Mouse (Mus musculus) midbrain, embryonic 16.5 days (tissue): ENCODE measurements at regions not wholly inside any gene's neighbourhood (a gene's known extent, or its start where the extent isn't known, plus 50 kb on each side); places are given as distances from the start of the nearest gene placed in this dataset.

ENCODE experiments used
- ATAC-seq: fragments of 200-750 bp; cut with Nextera tagmentation; 2 replicates; pipeline ENCODE4 v1.8.0; 2017; ENCODE audit warnings: moderate TSS enrichment
- H3K27ac ChIP-seq: fragments of 300-500 bp; sonication (generic); 2 replicates; pipeline ENCODE4 v1.5.1; 2014; ENCODE audit warnings: mild to moderate bottlenecking, low read length, mixed read lengths
- H3K27me3 ChIP-seq: fragments of 300-500 bp; sonication (generic); 2 replicates; pipeline ENCODE4 v1.6.1; 2014; ENCODE audit warnings: low read depth, low read length, mixed read lengths; ENCODE audit not compliant: control insufficient read depth, insufficient read depth
- H3K36me3 ChIP-seq: fragments of 300-500 bp; sonication (generic); 2 replicates; pipeline ENCODE4 v1.6.1; 2014; ENCODE audit warnings: mild to moderate bottlenecking, low read length, moderate library complexity, mixed read lengths; ENCODE audit not compliant: control insufficient read depth, insufficient read depth
- H3K4me1 ChIP-seq: fragments of 300-500 bp; sonication (generic); 2 replicates; pipeline ENCODE4 v1.6.1; 2014; ENCODE audit warnings: mild to moderate bottlenecking, low read length, mixed read lengths; ENCODE audit not compliant: control insufficient read depth, insufficient read depth
- H3K4me2 ChIP-seq: fragments of 300-500 bp; sonication (generic); 2 replicates; pipeline ENCODE4 v1.6.1; 2014; ENCODE audit warnings: mild to moderate bottlenecking, low read length, mixed read lengths
- H3K4me3 ChIP-seq: fragments of 300-500 bp; sonication (generic); 2 replicates; pipeline ENCODE4 v1.5.1; 2014; ENCODE audit warnings: low read depth, mild to moderate bottlenecking, low read length, moderate library complexity, mixed read lengths
- H3K9ac ChIP-seq: fragments of 300-500 bp; sonication (generic); 2 replicates; pipeline ENCODE4 v1.6.1; 2014; ENCODE audit warnings: low read depth, low read length, mixed read lengths
- H3K9me3 ChIP-seq: fragments of 300-500 bp; sonication (generic); replicated peaks from 2 replicates; pipeline ENCODE4 v1.6.1; 2014; ENCODE audit warnings: mild to moderate bottlenecking, low read length, mixed read lengths; ENCODE audit not compliant: control insufficient read depth, poor library complexity, severe bottlenecking
- WGBS: fragments of 180-500 bp; shearing (Covaris S2); extraction: QIAGEN DNeasy Blood & Tissue Kit; methylation state at CpG from one replicate; pipeline ENCODE4 v1.1.7; 2014; 5-methylcytosine and 5-hydroxymethylcytosine counted together

DNA sequence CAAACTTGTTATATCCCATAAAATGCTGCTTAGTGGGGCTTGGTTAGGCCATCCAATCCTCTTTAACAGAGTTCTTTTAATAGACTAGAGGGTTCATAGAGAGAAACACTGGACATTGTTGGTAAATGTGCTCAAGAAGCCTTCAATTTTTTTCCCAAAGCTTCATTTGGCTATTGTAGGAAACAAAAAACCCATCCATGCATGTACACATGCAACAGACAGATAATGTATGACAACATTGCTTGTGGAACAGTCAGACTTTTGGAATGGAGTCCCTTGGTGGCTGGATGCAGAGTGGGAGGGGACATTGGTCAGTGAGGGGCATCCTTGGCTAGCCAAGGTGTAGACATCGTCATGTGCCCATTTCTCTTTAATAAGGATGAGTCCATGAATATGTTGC is 588.8 kb upstream of the Nrp1 start:
- Histone ChIP-seq H3K9ac (no peak overlapping the region), H3K4me2 (no peak overlapping the region), H3K9me3 (no peaks in the 10 kb centered on the region; the same call in 1 of the 2 replicates), H3K27ac (no peak overlapping the region), H3K27me3 (no peaks in the 10 kb centered on the region), H3K4me3 (no peak overlapping the region), H3K36me3 (no peaks in the 10 kb centered on the region), H3K4me1 (peaks cover 4% of the 10 kb centered on the region)
- no peak for ATAC-seq
- 96% methylated on average over 1 of the region's 1 CpGs for WGBS

DNA sequence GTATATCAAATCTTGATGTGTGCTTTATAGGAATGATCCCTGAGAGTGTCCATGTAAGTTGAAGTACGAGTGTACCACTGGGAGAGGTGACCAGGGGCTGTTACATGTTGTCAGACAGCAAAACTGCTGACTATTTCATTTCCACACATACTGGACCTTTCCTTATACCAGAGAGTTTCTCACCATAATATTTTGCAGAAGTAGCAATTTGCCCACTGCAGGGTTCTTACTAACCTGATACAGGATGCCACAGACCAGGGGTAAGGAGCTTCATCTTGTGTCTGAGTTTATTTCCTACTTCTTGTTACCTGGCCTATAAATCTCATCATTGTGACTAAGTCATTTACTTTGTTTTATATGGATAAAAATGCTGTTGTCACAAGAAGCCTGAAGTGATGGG is 586.6 kb upstream of the Nrp1 start:
- H3K36me3 ChIP-seq: no peaks in the 10 kb centered on the region
- peaks cover 15% of the 10 kb centered on the region for H3K4me1 ChIP-seq
- no peak overlapping the region for H3K27ac ChIP-seq
- H3K4me3 ChIP-seq: no peak overlapping the region
- no peak overlapping the region for H3K9ac ChIP-seq
- H3K27me3 ChIP-seq: no peaks in the 10 kb centered on the region
- H3K4me2 ChIP-seq: no peak overlapping the region
- no peaks in the 10 kb centered on the region; the same call in 1 of the 2 replicates for H3K9me3 ChIP-seq
- 61% methylated on average over 1 of the region's 1 CpGs for WGBS
- no peak for ATAC-seq

DNA sequence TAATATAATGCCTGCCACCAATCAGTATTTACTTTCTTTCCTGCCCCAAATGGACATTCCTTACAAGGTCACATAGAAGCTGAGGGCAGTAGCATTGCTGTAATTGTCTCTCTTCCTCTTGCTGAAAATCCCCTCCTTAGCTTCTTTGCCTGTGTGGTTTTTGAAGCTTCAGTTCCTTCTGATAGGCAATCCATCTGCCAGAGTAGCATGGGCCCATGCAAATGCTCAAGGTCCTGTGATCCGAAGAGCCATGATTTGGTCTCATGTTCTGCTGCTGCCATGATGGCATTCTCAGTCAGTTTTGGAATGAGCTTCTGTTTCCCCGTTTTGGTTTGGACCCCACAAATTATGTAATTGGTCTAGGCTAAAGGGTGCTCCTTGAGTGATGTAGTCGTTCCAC is 586.0 kb upstream of the Nrp1 start:
- Histone ChIP-seq H3K9ac (no peak overlapping the region), H3K9me3 (no peaks in the 10 kb centered on the region; the same call in 1 of the 2 replicates), H3K27me3 (no peaks in the 10 kb centered on the region), H3K4me2 (no peak overlapping the region), H3K27ac (no peak overlapping the region), H3K4me1 (peaks cover 15% of the 10 kb centered on the region), H3K4me3 (no peak overlapping the region), H3K36me3 (no peaks in the 10 kb centered on the region)
- 96% methylated on average over 3 of the region's 3 CpGs for WGBS
- ATAC-seq: no peak

DNA sequence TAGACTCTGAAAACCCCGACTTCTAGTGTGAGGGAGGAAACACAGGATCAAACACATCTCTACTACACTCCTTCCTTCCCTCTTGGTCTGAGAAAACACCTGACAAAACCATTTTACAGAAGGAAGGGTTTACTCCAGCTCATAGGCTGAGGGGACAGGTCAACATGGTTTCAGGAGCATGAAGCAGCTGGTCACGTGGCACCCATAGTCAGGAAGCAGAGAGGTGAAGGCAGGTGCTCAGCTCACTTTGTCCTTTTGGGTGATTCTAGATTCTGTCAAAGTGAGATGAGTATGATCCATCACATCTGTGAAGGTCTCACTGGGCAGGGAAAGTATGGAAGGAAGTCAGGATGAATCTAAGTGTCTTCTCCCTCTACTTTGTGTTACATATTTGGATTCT is 585.5 kb upstream of the Nrp1 start:
- 96% methylated on average over 2 of the region's 2 CpGs for WGBS
- no peak overlapping the region for H3K4me3 ChIP-seq
- no peak overlapping the region for H3K4me2 ChIP-seq
- H3K9me3 ChIP-seq: no peaks in the 10 kb centered on the region; the same call in 1 of the 2 replicates
- H3K27me3 ChIP-seq: no peaks in the 10 kb centered on the region
- no peak overlapping the region for H3K27ac ChIP-seq
- ATAC-seq: no peak
- peaks cover 15% of the 10 kb centered on the region for H3K4me1 ChIP-seq
- no peaks in the 10 kb centered on the region for H3K36me3 ChIP-seq
- no peak overlapping the region for H3K9ac ChIP-seq

DNA sequence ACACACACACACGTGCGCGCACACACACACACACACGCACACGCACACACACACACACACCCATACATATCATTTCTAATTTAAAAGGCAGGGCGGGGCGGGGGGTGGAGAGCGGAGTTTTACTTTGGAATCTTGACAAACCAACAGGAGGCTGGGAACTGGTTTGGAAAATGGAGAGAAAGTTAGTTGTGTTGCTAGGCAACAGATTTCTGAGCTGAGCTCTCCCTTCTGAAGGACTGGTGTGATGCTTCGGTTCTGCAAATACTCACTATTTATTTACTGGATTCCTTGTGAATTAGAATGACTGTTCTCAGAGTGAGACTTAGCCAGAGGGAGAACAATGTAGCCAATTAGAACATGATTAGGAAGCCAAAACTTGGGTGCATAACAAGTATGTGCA is 583.8 kb upstream of the Nrp1 start:
- peak overlapping the region; percentile 33; the same call in 1 of the 2 replicates for H3K4me2 ChIP-seq
- 0 out of 2 replicates have a peak, but pooled peaks have one; percentile 57 for ATAC-seq
- H3K27me3 ChIP-seq: no peaks in the 10 kb centered on the region
- peak overlapping the region; percentile 66 for H3K27ac ChIP-seq
- no peak overlapping the region for H3K4me3 ChIP-seq
- peaks cover 23% of the 10 kb centered on the region for H3K4me1 ChIP-seq
- 54% methylated on average over 9 of the region's 9 CpGs for WGBS
- H3K9me3 ChIP-seq: no peaks in the 10 kb centered on the region; the same call in 1 of the 2 replicates
- no peak overlapping the region for H3K9ac ChIP-seq
- no peaks in the 10 kb centered on the region for H3K36me3 ChIP-seq

DNA sequence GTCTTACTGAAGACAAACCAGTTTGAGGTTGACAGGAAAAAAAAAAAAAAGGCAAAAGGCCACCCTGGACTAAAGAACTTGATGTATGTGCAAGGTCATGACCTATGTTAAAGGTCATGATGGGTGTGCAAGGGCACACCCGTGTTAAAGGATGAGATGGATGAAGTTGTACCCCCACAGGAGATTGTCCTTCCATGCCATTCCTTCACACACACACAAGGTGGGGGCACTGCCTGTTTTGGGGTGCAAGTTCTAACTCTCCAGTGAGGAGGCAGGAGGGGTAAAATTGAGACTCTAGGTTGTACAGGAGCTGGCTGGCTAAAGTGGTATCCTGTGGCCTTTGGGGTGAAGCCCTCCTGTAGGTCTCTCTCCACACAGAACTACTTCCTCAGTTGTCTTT is 583.2 kb upstream of the Nrp1 start:
- Histone ChIP-seq H3K4me3 (no peak overlapping the region), H3K9me3 (no peaks in the 10 kb centered on the region; the same call in 1 of the 2 replicates), H3K4me1 (peaks cover 23% of the 10 kb centered on the region), H3K4me2 (no peak overlapping the region), H3K9ac (no peak overlapping the region; the same call in 1 of the 2 replicates), H3K36me3 (no peaks in the 10 kb centered on the region), H3K27me3 (no peaks in the 10 kb centered on the region), H3K27ac (peak overlapping the region; percentile 66)
- ATAC-seq: peak; percentile 13; the same call in 1 of the 2 replicates
- 8% methylated on average over 1 of the region's 1 CpGs for WGBS

DNA sequence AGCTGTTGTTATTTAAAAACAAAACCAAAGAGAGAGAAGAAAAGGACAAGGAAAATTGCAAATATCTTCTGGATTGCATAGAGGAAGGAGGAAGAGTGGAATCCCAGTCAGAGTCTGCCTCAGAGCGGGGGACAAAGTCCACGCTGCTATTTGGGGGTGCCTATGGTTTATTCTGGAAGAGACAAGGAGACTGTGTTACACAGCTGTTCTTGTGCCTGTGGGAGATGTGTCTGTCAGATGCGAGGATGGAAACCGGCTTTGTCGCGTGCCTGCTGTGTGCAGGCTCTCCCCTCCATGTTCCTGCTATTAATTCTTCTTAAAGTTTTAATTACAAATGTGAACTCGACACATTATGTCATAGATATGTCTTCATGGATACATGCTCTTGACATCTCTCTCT is 582.7 kb upstream of the Nrp1 start:
- Histone ChIP-seq H3K4me3 (no peak overlapping the region), H3K36me3 (no peaks in the 10 kb centered on the region), H3K9ac (no peak overlapping the region; the same call in 1 of the 2 replicates), H3K27ac (peak overlapping the region; percentile 66; the same call in 1 of the 2 replicates), H3K4me2 (0 out of 2 replicates have a peak overlapping the region, but pooled peaks have one; percentile 9), H3K9me3 (no peaks in the 10 kb centered on the region; the same call in 1 of the 2 replicates), H3K27me3 (no peaks in the 10 kb centered on the region), H3K4me1 (peaks cover 23% of the 10 kb centered on the region)
- WGBS: 8% methylated on average over 7 of the region's 7 CpGs
- ATAC-seq: no peak

DNA sequence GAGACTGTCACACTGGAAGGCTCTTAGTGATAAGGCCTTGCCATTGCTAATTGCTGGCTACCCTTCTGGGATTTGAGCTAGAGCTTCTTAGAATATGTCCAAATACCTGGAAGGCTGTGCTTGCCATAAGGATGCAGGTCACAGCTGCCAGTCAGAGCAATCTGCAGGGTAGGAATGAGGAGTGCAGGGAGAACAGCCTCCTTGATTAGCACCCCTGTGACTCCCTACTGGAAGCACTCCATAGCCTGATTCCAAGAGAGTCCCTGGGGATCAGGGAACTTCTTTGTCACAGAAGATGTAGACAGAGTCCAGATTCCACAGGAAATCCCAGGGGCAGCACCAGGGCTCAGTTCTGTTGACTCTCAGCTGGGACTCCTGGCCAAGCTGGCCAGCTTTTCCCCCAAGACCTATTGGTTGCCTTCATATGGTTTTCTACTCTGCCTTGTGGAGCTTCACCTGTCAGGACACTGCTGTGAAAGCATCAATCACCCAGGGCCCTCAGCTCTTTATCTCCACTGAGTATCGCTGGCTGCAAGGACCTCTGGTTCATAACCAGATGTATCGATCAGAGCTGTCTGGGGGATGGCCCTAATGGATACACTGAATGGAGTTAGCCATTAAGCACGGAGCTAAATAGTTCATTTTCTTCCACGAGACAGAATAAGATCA is 579.9 kb upstream of the Nrp1 start:
- Histone ChIP-seq H3K9ac (no peak overlapping the region), H3K9me3 (no peaks in the 10 kb centered on the region), H3K36me3 (no peaks in the 10 kb centered on the region), H3K4me3 (no peak overlapping the region), H3K27me3 (no peaks in the 10 kb centered on the region), H3K27ac (no peak overlapping the region), H3K4me2 (no peak overlapping the region), H3K4me1 (peaks cover 23% of the 10 kb centered on the region)
- no peak for ATAC-seq
- WGBS: 56% methylated on average over 4 of the region's 4 CpGs

DNA sequence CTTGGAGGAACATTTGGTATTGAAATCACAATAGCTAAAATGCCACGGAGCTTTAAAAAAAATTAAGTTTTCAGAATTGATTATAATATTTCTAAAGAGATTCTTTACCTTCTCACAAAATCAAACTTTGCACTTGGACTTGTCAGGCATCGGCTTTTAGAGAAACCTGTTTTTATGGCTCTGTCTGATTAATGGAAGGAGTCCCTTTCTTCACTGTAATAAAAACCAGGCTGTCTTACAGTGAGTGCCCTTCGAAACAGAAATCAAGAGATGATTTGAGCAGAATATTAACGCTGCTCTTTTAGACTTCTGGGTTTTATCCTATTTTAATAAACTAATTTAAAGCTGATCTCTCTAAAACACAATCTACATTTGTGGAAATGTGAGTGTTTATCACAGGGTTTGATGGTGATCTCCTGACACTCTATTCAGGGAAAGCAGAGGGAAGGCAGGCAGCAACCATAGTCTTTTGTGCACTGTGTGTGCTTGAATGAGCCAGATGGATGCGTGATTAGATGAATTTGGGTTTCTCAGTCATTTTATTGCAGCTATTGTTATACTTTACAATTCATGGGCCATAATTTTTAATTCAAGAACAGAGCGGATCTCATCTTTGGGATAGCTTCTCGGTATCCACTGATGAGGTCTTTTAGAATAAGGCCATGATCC is 579.2 kb upstream of the Nrp1 start:
- Histone ChIP-seq H3K4me3 (no peak overlapping the region), H3K9me3 (no peaks in the 10 kb centered on the region), H3K9ac (no peak overlapping the region), H3K36me3 (no peaks in the 10 kb centered on the region), H3K27me3 (no peaks in the 10 kb centered on the region), H3K4me1 (peaks cover 23% of the 10 kb centered on the region), H3K27ac (no peak overlapping the region), H3K4me2 (no peak overlapping the region)
- 55% methylated on average over 7 of the region's 7 CpGs for WGBS
- ATAC-seq: no peak
